Mouse (Mus musculus) heart, postnatal 0 days (tissue): ENCODE measurements at regions not wholly inside any gene's neighbourhood (a gene's known extent, or its start where the extent isn't known, plus 50 kb on each side); places are given as distances from the start of the nearest gene placed in this dataset.

Experiments
- CTCF ChIP-seq: IDR thresholded peaks from 2 replicates; pipeline ENCODE4 v1.5.1; 2016; ENCODE audit warnings: antibody characterized with exemption, control low read depth, low read depth
- EP300 ChIP-seq: IDR thresholded peaks from 2 replicates; pipeline ENCODE4 v1.6.1; 2016; ENCODE audit warnings: antibody characterized with exemption, low read depth

GRCm38 (mm10) chr13:72097811-72098210 lies 134.3 kb upstream of the Irx1 start:
- TF ChIP-seq CTCF (no peak), EP300 (no peak)
